Mouse (Mus musculus): ENCODE results near the gene Plekhm3. TPM values are rescaled to one million over a fixed set of nuclear protein-coding genes. Genes with fewer than 3 reads are reported as not detected.

Plekhm3 gene
- polyA plus RNA-seq, 1 experiment from 2014 or later, result 10.9 TPM

DNA sequence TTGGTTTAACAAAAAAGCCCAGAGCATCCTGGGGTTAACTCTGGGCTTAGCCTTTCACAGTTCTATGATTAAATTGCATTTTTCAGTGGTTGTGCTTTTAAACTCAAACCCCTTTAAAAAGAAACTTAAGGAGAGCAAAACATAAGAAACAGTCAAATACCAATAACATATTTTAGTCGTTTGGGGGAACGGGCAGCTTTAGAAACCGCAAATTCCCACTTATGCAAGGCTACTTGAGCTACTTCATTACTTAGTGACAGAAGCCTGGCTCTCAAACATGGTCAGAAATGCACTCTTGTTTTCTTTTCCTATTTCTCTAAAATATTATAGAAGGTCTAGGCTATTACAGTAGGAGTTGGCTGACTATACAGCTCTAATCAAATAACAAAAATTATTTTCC is 120.5 kb downstream of the Plekhm3 start:
- Histone ChIP-seq H3K4me2 (ENCODE audit: low read length) (no peak overlapping the region), H3K36me3 (ENCODE audit: control insufficient read depth, insufficient read depth) (no peaks in the 10 kb centered on the region), H3K4me1 (replicated peaks; ENCODE audit: control insufficient read depth, insufficient read depth, low read length) (no peaks in the 10 kb centered on the region), H3K9ac (replicated peaks; ENCODE audit: low read depth, low read length) (no peak overlapping the region), H3K4me3 (replicated peaks; ENCODE audit: low read length) (no peak overlapping the region), H3K9me3 (ENCODE audit: control insufficient read depth, low read length) (no peaks in the 10 kb centered on the region), H3K27ac (ENCODE audit: low read length) (no peak overlapping the region), H3K27me3 (replicated peaks; ENCODE audit: control insufficient read depth, insufficient read depth, low read length) (no peaks in the 10 kb centered on the region)
- WGBS, result 39% methylated on average over 3 of the region's 3 CpGs
- no peak for ATAC-seq

DNA sequence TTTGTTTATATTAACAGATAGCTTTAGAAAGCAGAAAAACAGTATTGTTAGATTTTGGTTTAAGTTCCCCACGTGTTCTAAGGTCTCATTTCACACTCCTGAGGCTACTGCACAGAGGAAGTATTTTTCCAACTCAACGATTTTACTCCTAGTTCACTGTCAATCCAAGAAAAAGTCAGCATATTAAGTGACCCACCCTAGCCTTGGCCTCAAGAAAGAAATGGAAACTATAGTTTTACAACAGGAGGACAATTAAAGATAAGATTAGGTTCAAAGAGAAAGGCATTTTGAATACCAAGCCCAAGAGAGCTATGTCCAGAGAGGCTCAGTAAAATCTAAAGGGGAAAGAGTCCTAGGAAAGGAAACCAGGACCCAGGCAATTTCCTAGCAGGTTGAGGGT is 125.1 kb downstream of the Plekhm3 start:
- WGBS, result 67% methylated on average over 2 of the region's 2 CpGs
- Histone ChIP-seq H3K27me3 (replicated peaks; ENCODE audit: control insufficient read depth, insufficient read depth, low read length) (no peaks in the 10 kb centered on the region), H3K27ac (ENCODE audit: low read length) (no peak overlapping the region), H3K4me1 (replicated peaks; ENCODE audit: control insufficient read depth, insufficient read depth, low read length) (no peaks in the 10 kb centered on the region), H3K9ac (replicated peaks; ENCODE audit: low read depth, low read length) (no peak overlapping the region), H3K36me3 (ENCODE audit: control insufficient read depth, insufficient read depth) (no peaks in the 10 kb centered on the region), H3K4me3 (replicated peaks; ENCODE audit: low read length) (no peak overlapping the region), H3K4me2 (ENCODE audit: low read length) (no peak overlapping the region), H3K9me3 (ENCODE audit: control insufficient read depth, low read length) (no peaks in the 10 kb centered on the region)
- no peak for ATAC-seq

DNA sequence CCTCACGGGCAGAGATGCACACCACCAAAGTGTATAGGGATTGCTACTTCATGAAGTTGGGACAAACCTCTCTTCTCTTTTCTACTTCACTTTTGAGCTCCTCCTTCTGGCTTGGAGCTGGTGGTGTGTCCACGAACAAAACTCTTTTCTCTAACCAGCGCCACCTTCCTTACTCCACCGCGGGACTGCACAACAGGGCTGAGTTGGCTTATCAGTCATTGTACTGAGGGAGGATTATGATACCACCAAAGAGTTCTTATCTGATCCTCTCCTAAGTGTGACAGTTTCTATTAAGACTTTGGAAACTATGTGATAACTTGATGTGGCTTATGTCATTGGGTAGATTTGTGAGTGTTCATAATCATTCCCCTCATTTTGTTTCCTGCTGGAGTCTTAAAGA is 129.2 kb downstream of the Plekhm3 start:
- no peaks in the 10 kb centered on the region for H3K4me1 ChIP-seq (replicated peaks; ENCODE audit: control insufficient read depth, insufficient read depth, low read length)
- no peak overlapping the region for H3K4me3 ChIP-seq (replicated peaks; ENCODE audit: low read length)
- H3K27ac ChIP-seq (ENCODE audit: low read length), result no peak overlapping the region
- no peaks in the 10 kb centered on the region for H3K9me3 ChIP-seq (ENCODE audit: control insufficient read depth, low read length)
- no peak overlapping the region for H3K9ac ChIP-seq (replicated peaks; ENCODE audit: low read depth, low read length)
- no peak for ATAC-seq
- H3K27me3 ChIP-seq (replicated peaks; ENCODE audit: control insufficient read depth, insufficient read depth, low read length), result no peaks in the 10 kb centered on the region
- H3K4me2 ChIP-seq (ENCODE audit: low read length), result no peak overlapping the region
- H3K36me3 ChIP-seq (ENCODE audit: control insufficient read depth, insufficient read depth), result no peaks in the 10 kb centered on the region
- WGBS, result 91% methylated on average over 5 of the region's 5 CpGs

DNA sequence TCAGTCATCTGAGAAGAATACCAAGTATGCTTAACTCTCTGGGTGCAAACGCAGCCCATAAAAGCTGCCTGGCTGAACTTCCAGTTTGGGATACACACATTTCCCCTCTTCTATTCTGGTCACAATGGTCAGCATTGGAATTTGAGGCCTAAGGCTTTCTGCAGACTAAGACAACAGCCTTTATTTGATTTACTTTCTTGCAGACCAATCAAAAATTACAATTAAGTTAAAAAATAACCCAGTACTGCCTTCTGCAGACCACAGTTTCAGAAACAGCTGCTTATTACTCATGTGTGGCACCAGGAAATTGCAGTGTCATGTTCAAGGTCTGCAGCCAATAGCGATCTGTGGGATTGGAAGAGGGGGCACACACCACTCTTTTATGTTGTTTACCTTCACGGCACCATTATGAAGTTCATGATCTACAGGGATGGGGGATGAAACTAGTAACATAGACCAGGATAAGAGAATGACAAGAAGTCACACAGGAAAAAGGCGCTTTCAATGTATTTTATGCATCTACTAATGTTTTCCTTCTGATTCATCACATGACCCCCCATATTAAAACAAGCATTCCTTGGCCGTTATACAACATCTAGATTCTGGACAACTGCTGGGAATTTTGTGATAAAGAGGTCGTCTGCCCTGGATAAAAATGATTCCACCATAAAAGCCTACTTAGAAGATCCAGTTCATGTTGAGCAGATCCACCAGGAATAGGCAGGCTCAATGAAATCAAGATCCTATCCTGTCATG is 130.1 kb downstream of the Plekhm3 start:
- no peak for ATAC-seq
- no peak overlapping the region for H3K9ac ChIP-seq (replicated peaks; ENCODE audit: low read depth, low read length)
- no peaks in the 10 kb centered on the region for H3K36me3 ChIP-seq (ENCODE audit: control insufficient read depth, insufficient read depth)
- no peaks in the 10 kb centered on the region for H3K4me1 ChIP-seq (replicated peaks; ENCODE audit: control insufficient read depth, insufficient read depth, low read length)
- H3K27me3 ChIP-seq (replicated peaks; ENCODE audit: control insufficient read depth, insufficient read depth, low read length), result no peaks in the 10 kb centered on the region
- 81% methylated on average over 6 of the region's 6 CpGs for WGBS
- H3K9me3 ChIP-seq (ENCODE audit: control insufficient read depth, low read length), result no peaks in the 10 kb centered on the region
- H3K4me3 ChIP-seq (replicated peaks; ENCODE audit: low read length), result no peak overlapping the region
- no peak overlapping the region for H3K27ac ChIP-seq (ENCODE audit: low read length)
- no peak overlapping the region for H3K4me2 ChIP-seq (ENCODE audit: low read length)

DNA sequence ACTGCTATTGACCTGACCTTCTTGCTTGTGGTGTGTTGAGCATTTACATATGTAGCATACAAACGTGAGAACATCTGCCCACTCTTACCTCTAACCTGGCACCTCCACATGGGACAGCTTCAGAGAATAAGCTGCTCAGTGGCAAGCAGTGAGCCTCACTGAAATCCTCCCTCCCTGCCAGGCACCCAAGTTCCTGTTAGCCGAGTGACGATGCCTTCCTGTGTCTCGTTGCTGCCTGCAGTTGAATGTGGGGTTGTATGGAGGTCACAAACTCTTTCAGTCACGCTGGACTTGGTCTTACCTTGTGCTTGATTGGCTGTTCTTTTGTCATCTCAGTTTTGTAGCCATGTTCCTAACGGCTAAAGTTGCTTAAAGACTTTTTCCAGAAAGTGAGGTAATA is 133.1 kb downstream of the Plekhm3 start:
- ATAC-seq, result no peak
- Histone ChIP-seq H3K4me3 (replicated peaks; ENCODE audit: low read length) (no peak overlapping the region), H3K4me1 (replicated peaks; ENCODE audit: control insufficient read depth, insufficient read depth, low read length) (no peaks in the 10 kb centered on the region), H3K9me3 (ENCODE audit: control insufficient read depth, low read length) (no peaks in the 10 kb centered on the region), H3K27me3 (replicated peaks; ENCODE audit: control insufficient read depth, insufficient read depth, low read length) (no peaks in the 10 kb centered on the region), H3K9ac (replicated peaks; ENCODE audit: low read depth, low read length) (no peak overlapping the region), H3K27ac (ENCODE audit: low read length) (no peak overlapping the region), H3K4me2 (ENCODE audit: low read length) (no peak overlapping the region), H3K36me3 (ENCODE audit: control insufficient read depth, insufficient read depth) (no peaks in the 10 kb centered on the region)
- 79% methylated on average over 6 of the region's 6 CpGs for WGBS

DNA sequence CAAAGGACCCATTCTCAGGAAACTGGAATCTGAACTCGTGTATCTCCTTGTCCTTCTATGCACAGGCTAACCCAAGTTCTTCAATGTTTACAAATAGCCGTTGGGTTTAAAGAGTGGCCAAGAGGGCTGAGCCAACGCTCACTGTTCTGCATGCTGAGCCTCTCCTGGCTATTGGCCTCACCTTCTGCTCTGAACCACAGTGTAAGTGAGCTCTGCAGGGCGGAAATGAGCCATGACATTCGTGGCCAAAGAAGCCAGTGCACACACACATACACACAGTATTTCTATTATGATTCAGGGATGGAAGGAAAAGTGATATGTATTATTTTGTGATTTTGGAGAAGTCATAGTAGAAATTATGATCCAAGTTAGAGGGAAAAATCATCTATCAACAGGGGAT is 138.9 kb downstream of the Plekhm3 start:
- WGBS, result 91% methylated on average over 5 of the region's 5 CpGs
- Histone ChIP-seq H3K36me3 (ENCODE audit: control insufficient read depth, insufficient read depth) (no peaks in the 10 kb centered on the region), H3K4me2 (ENCODE audit: low read length) (no peak overlapping the region), H3K9ac (replicated peaks; ENCODE audit: low read depth, low read length) (no peak overlapping the region), H3K4me1 (replicated peaks; ENCODE audit: control insufficient read depth, insufficient read depth, low read length) (no peaks in the 10 kb centered on the region), H3K27me3 (replicated peaks; ENCODE audit: control insufficient read depth, insufficient read depth, low read length) (no peaks in the 10 kb centered on the region), H3K9me3 (ENCODE audit: control insufficient read depth, low read length) (no peaks in the 10 kb centered on the region), H3K27ac (ENCODE audit: low read length) (no peak overlapping the region), H3K4me3 (replicated peaks; ENCODE audit: low read length) (no peak overlapping the region)
- no peak for ATAC-seq

DNA sequence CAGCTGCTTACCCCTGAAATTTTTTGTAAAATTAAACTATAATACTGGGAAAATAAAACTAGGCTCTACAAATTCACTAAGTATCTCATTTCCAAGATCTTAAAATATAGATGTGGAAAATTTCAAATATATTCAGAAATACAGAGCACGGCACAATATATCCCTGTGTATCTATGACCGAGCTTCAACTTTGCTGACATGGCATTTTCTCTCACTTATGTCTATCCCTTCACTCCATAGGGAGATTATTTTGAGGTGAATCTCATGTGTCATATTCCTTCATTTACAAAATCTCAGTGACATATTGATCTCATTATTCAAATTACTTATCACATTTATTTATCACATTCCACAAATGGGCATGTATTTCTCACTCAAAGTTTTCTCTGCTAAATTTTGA is 143.4 kb downstream of the Plekhm3 start:
- peaks cover 4% of the 10 kb centered on the region; the same call in 1 of the 2 replicates for H3K4me1 ChIP-seq (replicated peaks; ENCODE audit: control insufficient read depth, insufficient read depth, low read length)
- no peaks in the 10 kb centered on the region for H3K36me3 ChIP-seq (ENCODE audit: control insufficient read depth, insufficient read depth)
- H3K4me3 ChIP-seq (replicated peaks; ENCODE audit: low read length), result no peak overlapping the region
- H3K27me3 ChIP-seq (replicated peaks; ENCODE audit: control insufficient read depth, insufficient read depth, low read length), result no peaks in the 10 kb centered on the region
- H3K9me3 ChIP-seq (ENCODE audit: control insufficient read depth, low read length), result no peaks in the 10 kb centered on the region
- no peak overlapping the region for H3K9ac ChIP-seq (replicated peaks; ENCODE audit: low read depth, low read length)
- no peak overlapping the region for H3K27ac ChIP-seq (ENCODE audit: low read length)
- no peak overlapping the region for H3K4me2 ChIP-seq (ENCODE audit: low read length)
- ATAC-seq, result no peak
- WGBS, result 96% methylated on average over 2 of the region's 2 CpGs

DNA sequence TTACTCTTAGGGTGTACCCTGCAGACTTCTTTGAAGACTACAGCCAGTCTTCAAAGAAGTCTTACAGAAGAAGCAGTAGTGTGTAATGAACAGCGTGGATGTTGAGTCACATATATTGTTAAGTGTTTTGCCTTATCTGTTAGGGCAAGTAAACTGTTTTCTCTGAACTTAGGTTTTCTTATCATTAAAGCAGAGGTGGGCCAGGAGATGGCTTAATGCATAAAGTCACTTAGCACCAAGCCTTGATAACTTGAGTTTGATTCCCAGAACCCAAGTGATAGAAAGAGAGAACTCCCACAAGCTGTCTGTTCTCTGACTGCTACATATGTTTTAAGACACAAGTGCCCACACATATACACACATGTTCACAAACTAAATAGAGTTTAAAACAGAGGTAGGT is 144.7 kb downstream of the Plekhm3 start:
- H3K36me3 ChIP-seq (ENCODE audit: control insufficient read depth, insufficient read depth), result no peaks in the 10 kb centered on the region
- H3K9ac ChIP-seq (replicated peaks; ENCODE audit: low read depth, low read length), result no peak overlapping the region
- 94% methylated on average over 1 of the region's 1 CpGs for WGBS
- H3K27ac ChIP-seq (ENCODE audit: low read length), result no peak overlapping the region
- H3K4me3 ChIP-seq (replicated peaks; ENCODE audit: low read length), result no peak overlapping the region
- no peak for ATAC-seq
- H3K27me3 ChIP-seq (replicated peaks; ENCODE audit: control insufficient read depth, insufficient read depth, low read length), result no peaks in the 10 kb centered on the region
- H3K4me1 ChIP-seq (replicated peaks; ENCODE audit: control insufficient read depth, insufficient read depth, low read length), result peaks cover 4% of the 10 kb centered on the region; the same call in 1 of the 2 replicates
- H3K4me2 ChIP-seq (ENCODE audit: low read length), result no peak overlapping the region
- no peaks in the 10 kb centered on the region for H3K9me3 ChIP-seq (ENCODE audit: control insufficient read depth, low read length)

DNA sequence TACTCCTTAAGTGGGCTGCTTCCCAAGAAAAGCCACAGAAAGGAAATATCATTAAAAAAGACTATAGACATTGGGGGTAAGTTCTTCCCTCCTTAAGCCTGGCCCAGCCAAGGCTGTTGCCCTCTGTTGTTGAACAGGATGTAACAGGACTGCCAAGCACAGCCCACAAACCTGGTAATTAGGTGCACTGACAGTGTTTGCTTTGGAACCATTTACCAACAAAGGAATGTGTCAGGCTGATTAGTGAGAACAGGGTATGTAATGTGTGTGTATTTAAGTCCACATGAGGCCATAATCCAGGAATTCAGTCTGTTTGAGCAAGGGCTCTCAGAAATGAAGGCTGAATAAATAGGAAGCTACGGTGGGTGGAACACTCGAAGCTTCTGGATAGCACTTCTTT is 147.5 kb downstream of the Plekhm3 start:
- Histone ChIP-seq H3K4me2 (ENCODE audit: low read length) (no peak overlapping the region), H3K4me3 (replicated peaks; ENCODE audit: low read length) (no peak overlapping the region), H3K4me1 (replicated peaks; ENCODE audit: control insufficient read depth, insufficient read depth, low read length) (peaks cover 4% of the 10 kb centered on the region; the same call in 1 of the 2 replicates), H3K27me3 (replicated peaks; ENCODE audit: control insufficient read depth, insufficient read depth, low read length) (no peaks in the 10 kb centered on the region), H3K27ac (ENCODE audit: low read length) (no peak overlapping the region), H3K9me3 (ENCODE audit: control insufficient read depth, low read length) (no peaks in the 10 kb centered on the region), H3K36me3 (ENCODE audit: control insufficient read depth, insufficient read depth) (no peaks in the 10 kb centered on the region), H3K9ac (replicated peaks; ENCODE audit: low read depth, low read length) (no peak overlapping the region)
- ATAC-seq, result peak; percentile 54
- WGBS, result 11% methylated on average over 2 of the region's 2 CpGs

DNA sequence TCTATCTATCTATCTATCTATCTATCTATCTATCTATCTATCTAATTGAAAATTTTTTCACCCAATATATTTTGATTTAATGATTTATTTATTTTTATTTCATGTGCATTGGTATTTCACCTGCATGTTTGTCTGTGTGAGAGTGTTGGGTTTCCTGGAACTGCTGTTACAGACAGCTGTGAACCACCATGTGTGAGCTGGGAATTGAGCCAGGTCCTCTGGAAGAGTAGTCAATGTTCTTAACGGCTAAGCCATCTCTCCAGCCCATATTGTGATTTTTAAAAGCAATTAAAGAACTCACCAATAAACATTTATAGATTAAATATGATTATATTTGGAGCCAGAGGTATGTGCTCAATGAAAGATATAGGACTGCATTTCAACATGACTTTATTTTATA is 148.9 kb downstream of the Plekhm3 start:
- H3K9me3 ChIP-seq (ENCODE audit: control insufficient read depth, low read length), result no peaks in the 10 kb centered on the region
- H3K4me3 ChIP-seq (replicated peaks; ENCODE audit: low read length), result no peak overlapping the region
- 30% methylated on average over 1 of the region's 1 CpGs for WGBS
- peaks cover 7% of the 10 kb centered on the region; the same call in 1 of the 2 replicates for H3K4me1 ChIP-seq (replicated peaks; ENCODE audit: control insufficient read depth, insufficient read depth, low read length)
- no peaks in the 10 kb centered on the region for H3K27me3 ChIP-seq (replicated peaks; ENCODE audit: control insufficient read depth, insufficient read depth, low read length)
- H3K9ac ChIP-seq (replicated peaks; ENCODE audit: low read depth, low read length), result no peak overlapping the region
- ATAC-seq, result no peak
- H3K36me3 ChIP-seq (ENCODE audit: control insufficient read depth, insufficient read depth), result no peaks in the 10 kb centered on the region
- no peak overlapping the region for H3K4me2 ChIP-seq (ENCODE audit: low read length)
- no peak overlapping the region for H3K27ac ChIP-seq (ENCODE audit: low read length)

Data from forebrain, embryonic 16.5 days (tissue).